Comparison of ENCODE assay signal across 14 mouse cellular contexts in genomic region chr7:104169634-104170204, GRCm38 (mm10). TPM values are rescaled to one million over a fixed set of nuclear protein-coding genes. Genes with fewer than 3 reads are reported as not detected.
DNase-seq lines count a peak whose midpoint lies in the region; ATAC-seq and TF ChIP-seq lines count a peak whose summit lies in the region.
"Had no signal": no experiment of that assay in that cellular context is flagged by ENCODE, and none has a peak within 500 bp of the region (broad histone marks: within the 10 kb centered on the region; RNA-seq: fewer than 3 reads in every experiment).

No protein-coding gene starts in this region.

- no peaks in the 10 kb centered on the region for H3K36me3 ChIP-seq in lung, postnatal 0 days (ENCODE audit: insufficient read depth, low read length)
- no peaks in the 10 kb centered on the region for H3K36me3 ChIP-seq in liver, postnatal 0 days (replicated peaks; ENCODE audit: insufficient read depth, low read length)

- no peaks in the 10 kb centered on the region for H3K27me3 ChIP-seq in lung, postnatal 0 days (replicated peaks; ENCODE audit: insufficient read depth, low read length)
- H3K27me3 ChIP-seq in liver, postnatal 0 days (ENCODE audit: insufficient read depth, low read length): no peaks in the 10 kb centered on the region

- WGBS in lung, postnatal 0 days: 36% methylated on average over 6 of the region's 6 CpGs
- 25% methylated on average over 6 of the region's 6 CpGs for WGBS in liver, postnatal 0 days (ENCODE audit: insufficient replicate concordance)

- H3K4me2 ChIP-seq in lung, postnatal 0 days (replicated peaks; ENCODE audit: low read depth, low read length): no peak overlapping the region
- H3K4me2 ChIP-seq in liver, postnatal 0 days (ENCODE audit: low read depth, low read length): no peak overlapping the region

- no peaks in the 10 kb centered on the region for H3K4me1 ChIP-seq in lung, postnatal 0 days (ENCODE audit: insufficient read depth, low read depth, low read length)
- H3K4me1 ChIP-seq in liver, postnatal 0 days (ENCODE audit: insufficient read depth): no peaks in the 10 kb centered on the region; the same call in 1 of the 2 replicates

- no peak for TF ChIP-seq EP300 in lung, postnatal 0 days (IDR thresholded peaks at IDR 0.05)
- peak; percentile 58; the same call in 1 of the 2 replicates for TF ChIP-seq EP300 in liver, postnatal 0 days (IDR thresholded peaks at IDR 0.05; ENCODE audit: low read depth)

- no peaks in the 10 kb centered on the region for H3K9me3 ChIP-seq in lung, postnatal 0 days (ENCODE audit: low read length)
- no peaks in the 10 kb centered on the region for H3K9me3 ChIP-seq in liver, postnatal 0 days (ENCODE audit: low read length)

- H3K9ac ChIP-seq in lung, postnatal 0 days (replicated peaks; ENCODE audit: low read depth): no peak overlapping the region
- H3K9ac ChIP-seq in liver, postnatal 0 days (replicated peaks): no peak overlapping the region

- no peak for TF ChIP-seq CTCF in lung, postnatal 0 days (IDR thresholded peaks at IDR 0.05)
- no peak for TF ChIP-seq CTCF in liver, postnatal 0 days (IDR thresholded peaks at IDR 0.05; ENCODE audit: low read depth)

- peak; percentile 25; the same call in 1 of the 2 replicates for ATAC-seq in lung, postnatal 0 days
- ATAC-seq in activated CD4-positive, CD25-positive, alpha-beta regulatory T cell, adult 4 months: peak; percentile 74
- ATAC-seq in liver, postnatal 0 days: peak; percentile 78
- no peak for ATAC-seq in cerebellum, adult (ENCODE audit: insufficient number of reproducible peaks, low FRiP score, low TSS enrichment)

- peak; percentile 17 for DNase-seq in lung, postnatal 0 days (ENCODE audit: low spot score)
- no peak for DNase-seq in lung, postnatal 14 days
- peak; percentile 24 for DNase-seq in liver, postnatal 0 days
- DNase-seq in thymus, postnatal 36 days: peak; percentile 14 to 28
- DNase-seq in c-Kit-positive CD71-positive TER-119-positive erythroid progenitor cells, embryonic 14.5 days (ENCODE audit: low spot score): no peak
- no peak for DNase-seq in left cerebral cortex, adult 9 months (ENCODE audit: low spot score in 2 of 2)
- DNase-seq: adrenal gland, adult 2 months; cerebellum, adult 9-11 months; heart, adult 18-20 months; kidney, adult 8-10 months had no signal

- H3K4me3 ChIP-seq in lung, postnatal 0 days (ENCODE audit: low read depth, low read length): no peak overlapping the region
- no peak overlapping the region for H3K4me3 ChIP-seq in liver, postnatal 0 days (ENCODE audit: low read depth, low read length)

- no peak overlapping the region for H3K27ac ChIP-seq in lung, postnatal 0 days (ENCODE audit: low read length)
- no peak overlapping the region for H3K27ac ChIP-seq in liver, postnatal 0 days (ENCODE audit: low read depth)

RNA-seq across cellular contexts. Expression of gene Olfm5, which starts 5.1 kb away (rescaled TPM):
- polyA plus RNA-seq in lung, postnatal 0 days (2015; fragmentation: Nextera tagmentation; extraction: Ambion mirVana): not detected in 2 replicates
- polyA plus RNA-seq in activated CD4-positive, CD25-positive, alpha-beta regulatory T cell, adult 4 months (2017; shearing (Covaris generic)): not detected
- polyA plus RNA-seq in liver, postnatal 0 days (2015; fragmentation: Nextera tagmentation; extraction: Ambion mirVana): not detected in 2 replicates
- polyA plus RNA-seq: adrenal gland, adult 2 months; hindbrain, embryonic 11.5 days; liver, adult 2 months had no signal

RNA-seq across cellular contexts. Expression of gene Olfr648, which starts 13.5 kb away (rescaled TPM):
- polyA plus RNA-seq in lung, postnatal 0 days (2015; fragmentation: Nextera tagmentation; extraction: Ambion mirVana): 0.13 TPM in 1 of 2 replicates, not detected in the other
- under 1 TPM; 0.28 to 0.47 TPM for polyA plus RNA-seq in activated CD4-positive, CD25-positive, alpha-beta regulatory T cell, adult 4 months (2017; shearing (Covaris generic))
- not detected in 2 replicates for polyA plus RNA-seq in liver, postnatal 0 days (2015; fragmentation: Nextera tagmentation; extraction: Ambion mirVana)
- polyA plus RNA-seq: liver, adult 2 months had no signal

RNA-seq across cellular contexts. Expression of gene Ubqlnl, which starts 19.4 kb away (rescaled TPM):
- polyA plus RNA-seq in lung, postnatal 0 days (2015; fragmentation: Nextera tagmentation; extraction: Ambion mirVana): not detected in 2 replicates
- not detected for polyA plus RNA-seq in activated CD4-positive, CD25-positive, alpha-beta regulatory T cell, adult 4 months (2017; shearing (Covaris generic))
- not detected in 2 replicates for polyA plus RNA-seq in liver, postnatal 0 days (2015; fragmentation: Nextera tagmentation; extraction: Ambion mirVana)
- polyA plus RNA-seq: adrenal gland, adult 2 months; hindbrain, embryonic 11.5 days; liver, adult 2 months had no signal

RNA-seq across cellular contexts. Expression of gene Olfr649, which starts 26.1 kb away (rescaled TPM):
- polyA plus RNA-seq in lung, postnatal 0 days (2015; fragmentation: Nextera tagmentation; extraction: Ambion mirVana): not detected in 2 replicates
- not detected for polyA plus RNA-seq in activated CD4-positive, CD25-positive, alpha-beta regulatory T cell, adult 4 months (2017; shearing (Covaris generic))
- not detected in 2 replicates for polyA plus RNA-seq in liver, postnatal 0 days (2015; fragmentation: Nextera tagmentation; extraction: Ambion mirVana)
- polyA plus RNA-seq: adrenal gland, adult 2 months; hindbrain, embryonic 11.5 days; liver, adult 2 months had no signal

RNA-seq across cellular contexts. Expression of gene Ubqln3, which starts 26.6 kb away (rescaled TPM):
- not detected in 2 replicates for polyA plus RNA-seq in lung, postnatal 0 days (2015; fragmentation: Nextera tagmentation; extraction: Ambion mirVana)
- not detected for polyA plus RNA-seq in activated CD4-positive, CD25-positive, alpha-beta regulatory T cell, adult 4 months (2017; shearing (Covaris generic))
- not detected in 2 replicates for polyA plus RNA-seq in liver, postnatal 0 days (2015; fragmentation: Nextera tagmentation; extraction: Ambion mirVana)
- polyA plus RNA-seq: adrenal gland, adult 2 months; hindbrain, embryonic 11.5 days; liver, adult 2 months had no signal

Comparison
In these comparisons a context has a peak if more than half of its experiments do, and no peak if none do; other contexts are left out.
1. DNase-seq: peak in lung, postnatal 0 days (single experiment), liver, postnatal 0 days (single experiment) and thymus, postnatal 36 days (2 of 2); none in lung, postnatal 14 days (single experiment), c-Kit-positive CD71-positive TER-119-positive erythroid progenitor cells, embryonic 14.5 days (single experiment) and left cerebral cortex, adult 9 months (0 of 2).